Mouse (Mus musculus): ENCODE results near the gene Batf3.

The Batf3 gene

DNA sequence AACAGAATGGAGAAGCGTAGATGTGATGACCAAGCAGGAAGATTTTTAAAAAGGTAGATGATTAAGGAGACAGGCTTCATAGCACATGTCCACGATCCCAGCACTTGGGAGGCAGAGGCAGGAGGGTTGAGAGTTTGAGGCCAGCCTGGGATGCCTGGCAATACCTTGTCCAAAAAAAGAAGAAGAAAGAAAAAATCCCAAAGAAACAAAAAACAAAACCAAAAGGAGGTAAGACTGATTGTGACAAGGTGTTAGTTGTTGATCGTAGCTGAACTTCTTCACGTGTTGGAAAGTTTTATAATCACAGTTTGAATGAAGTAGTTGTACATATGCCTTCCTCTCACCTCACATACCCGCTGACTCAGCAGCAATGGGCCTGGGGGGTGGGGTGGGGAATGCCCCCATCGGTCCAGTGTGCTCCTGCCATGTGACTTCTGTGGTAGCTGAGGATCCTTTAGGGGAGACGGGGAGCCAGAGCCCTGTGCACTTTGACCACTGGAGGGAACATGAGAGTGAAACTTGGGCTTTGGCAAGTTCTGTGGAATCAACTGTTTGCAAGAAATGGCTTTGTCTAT is 11.3 kb upstream of the Batf3 start:
- no peak for DNase-seq (ENCODE audit: low spot score)

GRCm38 (mm10) chr1:191086960-191087359 is 10.7 kb upstream of the Batf3 start:
- DNase-seq (ENCODE audit: low spot score), result no peak

DNA sequence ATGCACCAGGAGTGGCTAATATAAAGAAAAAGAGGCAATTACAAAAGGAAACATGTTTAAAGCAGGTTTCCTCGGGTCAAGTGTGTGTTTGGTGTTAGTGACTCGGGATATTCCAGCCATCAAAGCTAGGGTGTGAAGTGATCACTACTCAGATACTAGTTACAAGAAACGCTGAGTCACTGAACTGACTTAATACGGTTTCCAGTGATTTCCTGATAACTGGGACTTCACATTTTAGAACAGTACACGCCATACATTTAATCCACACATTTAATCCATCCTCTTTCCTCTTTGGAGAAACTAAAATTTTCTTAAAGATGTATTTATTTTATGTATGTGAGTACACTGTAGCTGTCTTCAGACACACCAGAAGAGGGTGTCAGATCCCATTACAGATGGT is 9.7 kb upstream of the Batf3 start:
- no peak for DNase-seq (ENCODE audit: low spot score)

DNA sequence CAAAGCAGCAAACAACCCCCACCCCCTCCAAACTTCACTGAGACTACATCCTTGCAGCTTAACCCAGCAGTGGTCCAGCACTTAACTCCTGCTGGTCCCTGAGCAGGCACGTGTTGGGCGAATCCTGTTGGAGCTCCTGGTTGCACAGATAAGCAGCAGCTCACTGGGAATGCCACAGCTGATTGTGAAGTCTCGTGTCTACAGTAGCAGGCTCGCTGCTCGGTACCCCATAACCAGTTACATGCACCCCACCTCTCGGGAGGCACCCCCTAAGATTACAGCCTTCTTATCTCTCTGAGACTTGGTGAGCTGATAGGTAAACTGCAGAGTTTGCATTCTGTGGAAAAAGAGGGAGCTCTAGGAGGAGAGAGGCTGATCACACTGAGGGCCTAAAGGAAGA is 8.3 kb upstream of the Batf3 start:
- no peak for DNase-seq (ENCODE audit: low spot score)

- DNase-seq (ENCODE audit: low spot score), result no peak
Observed at GRCm38 (mm10) chr1:191092050-191092449, 5.6 kb upstream of the Batf3 start.

GRCm38 (mm10) chr1:191093578-191093977 is 4.1 kb upstream of the Batf3 start:
- DNase-seq (ENCODE audit: low spot score), result no peak

DNA sequence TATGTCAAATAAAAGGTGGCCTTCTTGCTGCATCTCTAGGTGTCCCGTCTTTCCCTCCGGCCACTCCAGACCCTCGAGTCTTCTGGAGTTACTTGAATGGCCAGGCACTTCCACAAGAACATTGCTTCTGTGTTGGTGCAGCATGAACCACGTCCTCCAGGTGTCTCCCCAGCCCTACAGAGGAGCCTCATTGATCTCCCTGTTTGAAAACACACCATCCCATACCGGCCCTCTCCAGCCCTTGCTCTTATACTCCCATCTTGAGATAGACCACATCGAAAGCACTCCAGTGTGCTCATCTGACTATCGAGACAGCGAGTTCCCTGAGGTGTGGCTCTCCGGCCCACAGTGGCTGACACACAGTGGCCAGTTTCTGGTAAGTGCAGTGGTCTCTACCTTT is 2.6 kb upstream of the Batf3 start:
- no peak for DNase-seq (ENCODE audit: low spot score)

DNA sequence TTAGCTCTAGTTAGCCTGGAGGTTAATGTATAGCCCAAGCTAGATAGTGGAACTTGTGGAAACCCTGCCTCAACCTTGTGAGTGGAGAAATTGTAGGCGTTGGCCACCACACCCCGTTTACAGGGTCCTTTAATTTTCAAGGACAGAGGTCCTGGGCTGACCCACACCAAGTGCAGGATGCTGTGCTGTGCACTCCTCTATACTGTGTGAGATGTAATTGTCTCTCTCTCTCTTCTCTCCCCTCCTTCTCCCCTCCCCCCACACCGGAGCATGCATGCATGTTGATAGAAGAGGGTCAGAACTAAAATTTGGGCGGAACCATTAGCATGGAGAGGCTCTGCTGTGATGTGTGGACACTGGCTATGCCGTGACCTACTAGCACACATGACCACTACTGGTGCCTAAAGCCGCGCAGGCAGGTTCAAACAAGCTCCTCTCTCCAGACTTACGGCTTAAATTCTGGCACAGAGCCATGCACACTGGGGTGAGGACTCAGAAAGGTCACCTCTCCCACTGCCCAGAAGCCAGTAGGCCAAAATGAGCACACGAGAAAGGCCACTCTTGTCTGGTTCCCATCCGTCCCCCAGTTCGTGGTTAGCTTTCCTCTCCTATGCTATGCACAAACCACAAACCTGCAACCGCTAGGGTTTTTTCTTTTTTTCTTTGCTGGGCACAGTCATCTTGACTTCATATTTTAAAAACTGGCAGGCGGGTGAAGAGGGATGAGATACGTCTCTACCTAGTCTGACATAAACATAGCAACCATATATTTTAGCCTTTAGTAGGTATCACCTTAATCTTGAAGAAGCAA is 571 bp upstream of the Batf3 start:
- DNase-seq (ENCODE audit: low spot score), result no peak

- DNase-seq (ENCODE audit: low spot score), result no peak
Observed at GRCm38 (mm10) chr1:191099114-191099513, 1.5 kb downstream of the Batf3 start.

- DNase-seq (ENCODE audit: low spot score), result no peak
Observed at GRCm38 (mm10) chr1:191099772-191100291, 2.2 kb downstream of the Batf3 start.

DNA sequence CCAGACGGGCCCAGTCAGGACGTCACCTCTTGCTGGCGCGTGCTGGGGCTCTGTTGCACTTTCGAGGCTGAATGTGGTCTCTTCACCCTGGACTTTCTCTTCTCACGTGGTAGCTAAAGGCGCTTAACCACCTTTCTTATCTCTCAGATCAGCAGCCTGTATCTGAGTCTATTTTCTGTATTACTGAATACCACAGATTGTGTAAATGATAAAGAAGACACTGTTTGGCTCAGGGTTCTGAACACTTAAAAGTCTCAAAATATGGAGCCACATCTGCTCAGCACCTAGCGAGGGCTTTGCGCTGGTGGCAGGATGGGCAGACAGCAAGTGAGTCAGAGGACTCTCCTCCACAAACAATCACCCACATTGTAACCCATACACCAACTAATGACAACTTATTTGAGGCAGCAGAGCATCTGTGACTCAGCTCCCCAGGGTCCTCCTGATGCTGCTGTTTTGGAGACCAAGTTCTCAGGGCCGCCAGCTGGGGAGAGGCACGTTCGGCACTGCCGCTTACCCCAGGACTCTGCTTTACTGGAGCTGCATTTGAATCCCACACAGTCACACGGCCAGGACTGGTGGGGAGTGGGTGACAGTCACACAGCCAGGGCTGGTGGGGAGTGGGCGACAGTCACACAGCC is 5.2 kb downstream of the Batf3 start:
- no peak for DNase-seq (ENCODE audit: low spot score)

- no peak for DNase-seq (ENCODE audit: low spot score)
Observed at GRCm38 (mm10) chr1:191105246-191105645, 7.6 kb downstream of the Batf3 start.

DNA sequence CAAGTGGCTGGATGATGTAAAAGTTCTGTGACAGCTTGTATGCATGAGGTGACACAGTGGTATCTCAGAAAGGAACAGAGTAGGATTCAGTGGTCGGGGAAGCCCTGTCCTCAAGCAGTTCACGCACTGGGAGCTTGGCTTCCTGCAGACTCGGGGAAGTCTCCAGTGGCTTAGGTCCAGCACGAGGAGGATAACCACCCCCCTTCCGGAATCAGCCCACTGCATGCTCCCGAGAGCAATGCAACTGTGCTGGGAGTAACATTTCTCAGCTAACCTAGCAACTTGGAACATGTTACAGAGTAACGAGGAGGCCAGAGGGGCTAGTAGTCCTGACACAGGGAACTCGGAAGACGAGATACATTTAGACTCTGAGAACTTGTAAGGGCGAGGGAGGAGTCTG is 9.7 kb downstream of the Batf3 start:
- DNase-seq (ENCODE audit: low spot score), result no peak

GRCm38 (mm10) chr1:191109907-191110306 is 12.3 kb downstream of the Batf3 start:
- no peak for DNase-seq (ENCODE audit: low spot score)

- DNase-seq (ENCODE audit: low spot score), result no peak
Observed at GRCm38 (mm10) chr1:191111146-191111545, 13.5 kb downstream of the Batf3 start.

- DNase-seq (ENCODE audit: low spot score), result no peak
Observed at GRCm38 (mm10) chr1:191114868-191115267, 17.2 kb downstream of the Batf3 start.

DNA sequence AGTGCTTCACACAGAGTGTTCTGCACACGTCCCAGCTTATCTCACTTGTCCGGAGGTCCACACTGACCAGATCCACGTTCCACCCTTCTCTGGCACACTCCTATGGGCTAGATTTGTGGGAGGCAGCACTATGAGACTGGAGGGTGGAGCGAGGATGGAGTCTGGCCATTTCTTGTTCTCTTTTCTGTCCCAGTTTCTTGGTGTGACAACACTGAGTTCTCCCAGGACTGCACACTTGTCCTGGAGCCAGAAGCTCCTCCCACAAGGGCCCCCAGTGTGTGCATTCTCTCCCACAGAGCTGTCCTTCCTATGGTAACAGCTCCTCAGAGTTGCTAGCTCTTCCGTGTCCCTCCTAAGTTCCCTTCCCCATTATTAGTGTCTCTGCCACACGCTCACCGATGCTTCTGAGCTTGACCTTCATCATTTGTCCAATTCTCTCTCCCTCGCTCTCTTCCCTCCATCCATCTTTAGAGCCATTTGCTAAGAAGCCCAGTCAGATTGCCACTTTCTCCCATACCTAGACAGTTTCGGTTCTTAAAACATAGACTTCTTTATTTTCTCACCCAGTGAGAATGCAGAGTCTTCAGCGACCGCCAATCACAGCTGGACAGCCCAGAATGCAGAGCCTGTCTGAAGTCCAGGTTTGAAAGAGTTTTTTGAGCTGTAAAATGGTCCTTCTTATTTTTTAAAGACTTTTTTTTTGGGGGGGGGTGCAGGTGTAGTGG is 18.0 kb downstream of the Batf3 start:
- DNase-seq (ENCODE audit: low spot score), result no peak

- no peak for DNase-seq (ENCODE audit: low spot score)
Observed at GRCm38 (mm10) chr1:191122744-191123143, 25.1 kb downstream of the Batf3 start.

- DNase-seq (ENCODE audit: low spot score), result no peak
Observed at GRCm38 (mm10) chr1:191123696-191124095, 26.0 kb downstream of the Batf3 start.

DNA sequence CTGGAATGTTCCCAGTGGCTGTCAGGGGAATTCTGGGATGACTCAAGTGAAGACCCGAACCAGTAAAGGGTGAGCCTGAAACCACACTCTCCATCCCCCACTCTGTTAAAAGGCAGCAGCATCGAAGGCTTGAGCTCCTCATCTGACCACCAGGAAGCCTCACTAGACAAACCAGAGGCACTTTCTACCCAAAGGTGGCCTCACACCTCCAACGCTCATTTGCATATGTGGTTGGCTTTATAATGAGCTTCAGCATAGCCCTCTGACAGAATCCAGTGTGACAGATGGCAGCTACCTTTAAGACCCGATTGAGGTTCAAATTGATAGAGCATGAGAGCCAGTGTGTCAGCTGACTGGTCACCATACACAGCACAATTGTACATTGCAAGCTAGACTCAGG is 26.6 kb downstream of the Batf3 start:
- DNase-seq (ENCODE audit: low spot score), result no peak

DNA sequence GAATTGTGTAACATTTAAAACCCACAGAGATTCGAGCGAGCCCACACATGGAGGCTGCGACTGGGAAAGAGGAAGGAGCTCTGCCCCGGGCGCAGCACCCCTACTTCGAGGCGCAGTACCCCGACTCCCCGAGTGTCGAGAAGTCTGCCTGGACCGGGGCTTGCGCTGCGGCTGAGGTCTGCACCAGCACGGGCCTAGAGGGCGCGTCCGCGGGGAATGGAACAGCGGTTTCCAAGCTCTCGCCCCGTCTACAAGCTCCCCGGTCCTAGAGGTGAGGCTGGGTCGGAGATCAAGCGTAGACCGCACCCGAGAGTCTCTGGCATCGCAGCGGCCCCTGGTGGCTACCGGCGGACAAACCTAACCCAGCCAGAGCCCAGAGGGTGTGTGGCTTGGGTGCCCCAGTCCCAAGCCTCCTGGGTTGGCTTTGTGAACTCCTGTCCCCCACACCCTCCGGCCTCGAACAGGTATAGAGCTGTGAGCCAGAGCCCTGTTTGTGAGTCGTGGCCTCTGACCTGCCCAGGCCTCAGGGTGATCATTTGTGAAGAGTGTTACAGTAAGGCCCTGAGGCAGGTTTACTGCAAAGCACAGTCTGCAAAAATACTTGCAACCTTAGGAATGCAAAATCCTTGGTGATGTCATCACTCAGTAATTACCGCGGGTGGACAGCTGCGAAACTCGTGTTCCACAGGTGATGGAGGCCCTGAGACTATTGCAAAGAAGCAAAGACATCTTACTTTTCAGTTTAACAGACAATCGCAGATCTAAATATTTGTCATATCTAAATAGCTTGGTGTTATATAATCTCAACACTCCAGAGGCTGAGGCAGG is 28.4 kb downstream of the Batf3 start:
- peak; percentile 49 for DNase-seq (ENCODE audit: low spot score)

GRCm38 (mm10) chr1:191131692-191132091 is 34.0 kb downstream of the Batf3 start:
- no peak for DNase-seq (ENCODE audit: low spot score)

All from ovary, postnatal 14 days (tissue).